In genomic region chr13:111933526-111934240, GRCm38 (mm10) we compare ENCODE assay signal across 14 mouse cellular contexts.
A peak's percentile ranks its signal among the peaks of the same experiment; 100 is the strongest.
DNase-seq lines count a peak whose midpoint lies in the region; ATAC-seq and TF ChIP-seq lines count a peak whose summit lies in the region.
"Had no signal": no experiment of that assay in that cellular context is flagged by ENCODE, and none has a peak within 500 bp of the region (broad histone marks: within the 10 kb centered on the region; RNA-seq: fewer than 3 reads in every experiment).

No protein-coding gene starts in this region.

- H3K4me3 ChIP-seq in spleen, adult 2 months (ENCODE audit: extremely low read depth, insufficient read depth, insufficient read length): no peak overlapping the region
- no peak overlapping the region for H3K4me3 ChIP-seq in brown adipose tissue, adult 24 weeks (ENCODE audit: insufficient read depth, low read depth, low read length)
- no peak overlapping the region for H3K4me3 ChIP-seq in kidney, embryonic 15.5 days (replicated peaks)
- no peak overlapping the region for H3K4me3 ChIP-seq in heart, embryonic 12.5 days
- H3K4me3 ChIP-seq in neural tube, embryonic 15.5 days (replicated peaks): no peak overlapping the region
- no peak overlapping the region for H3K4me3 ChIP-seq in midbrain, embryonic 15.5 days
- H3K4me3 ChIP-seq: embryonic facial prominence, embryonic 13.5 days; limb, embryonic 12.5 days; midbrain, embryonic 10.5 days had no signal

- TF ChIP-seq POLR2A in spleen, adult 2 months (IDR thresholded peaks at IDR 0.05; ENCODE audit: low read depth, low read length): no peak

- peak overlapping the region; percentile 16; the same call in 1 of the 2 replicates for H3K4me2 ChIP-seq in kidney, embryonic 15.5 days
- H3K4me2 ChIP-seq in heart, embryonic 12.5 days: no peak overlapping the region
- H3K4me2 ChIP-seq in neural tube, embryonic 15.5 days: no peak overlapping the region
- no peak overlapping the region for H3K4me2 ChIP-seq in midbrain, embryonic 15.5 days
- H3K4me2 ChIP-seq: embryonic facial prominence, embryonic 13.5 days; limb, embryonic 12.5 days had no signal

- H3K9ac ChIP-seq in kidney, embryonic 15.5 days: no peak overlapping the region
- H3K9ac ChIP-seq in heart, embryonic 12.5 days: no peak overlapping the region
- H3K9ac ChIP-seq in neural tube, embryonic 15.5 days (replicated peaks): no peak overlapping the region
- H3K9ac ChIP-seq in midbrain, embryonic 15.5 days: no peak overlapping the region
- H3K9ac ChIP-seq: embryonic facial prominence, embryonic 13.5 days; limb, embryonic 12.5 days had no signal

- no peaks in the 10 kb centered on the region for H3K9me3 ChIP-seq in kidney, embryonic 15.5 days (replicated peaks)
- H3K9me3 ChIP-seq in heart, embryonic 12.5 days (replicated peaks): no peaks in the 10 kb centered on the region
- no peaks in the 10 kb centered on the region for H3K9me3 ChIP-seq in neural tube, embryonic 15.5 days (replicated peaks)
- no peaks in the 10 kb centered on the region for H3K9me3 ChIP-seq in midbrain, embryonic 15.5 days
- H3K9me3 ChIP-seq: embryonic facial prominence, embryonic 13.5 days; limb, embryonic 12.5 days; midbrain, embryonic 10.5 days had no signal

- no peaks in the 10 kb centered on the region for H3K27me3 ChIP-seq in spleen, adult 2 months (ENCODE audit: control insufficient read depth, insufficient read depth, low read length)
- no peaks in the 10 kb centered on the region for H3K27me3 ChIP-seq in kidney, embryonic 15.5 days
- H3K27me3 ChIP-seq in heart, embryonic 12.5 days (replicated peaks): no peaks in the 10 kb centered on the region
- no peaks in the 10 kb centered on the region for H3K27me3 ChIP-seq in neural tube, embryonic 15.5 days (replicated peaks)
- no peaks in the 10 kb centered on the region for H3K27me3 ChIP-seq in midbrain, embryonic 15.5 days (replicated peaks)
- H3K27me3 ChIP-seq: embryonic facial prominence, embryonic 13.5 days; limb, embryonic 12.5 days had no signal

- no peak for ATAC-seq in kidney, embryonic 15.5 days (replicated peaks; ENCODE audit: low FRiP score)
- ATAC-seq in megakaryocyte, adult 5-6 weeks (ENCODE audit: poor library complexity, severe bottlenecking): peak; percentile 58
- ATAC-seq in heart, embryonic 12.5 days (ENCODE audit: insufficient number of reproducible peaks, low FRiP score): no peak
- ATAC-seq in neural tube, embryonic 15.5 days (ENCODE audit: low FRiP score): no peak
- no peak for ATAC-seq in midbrain, embryonic 15.5 days (replicated peaks)
- ATAC-seq: forebrain, embryonic 14.5 days had no signal

- no peaks in the 10 kb centered on the region for H3K36me3 ChIP-seq in spleen, adult 2 months (ENCODE audit: control insufficient read depth, insufficient read depth, low read length)
- H3K36me3 ChIP-seq in kidney, embryonic 15.5 days: no peaks in the 10 kb centered on the region
- no peaks in the 10 kb centered on the region for H3K36me3 ChIP-seq in heart, embryonic 12.5 days
- H3K36me3 ChIP-seq in neural tube, embryonic 15.5 days: no peaks in the 10 kb centered on the region
- no peaks in the 10 kb centered on the region for H3K36me3 ChIP-seq in midbrain, embryonic 15.5 days (replicated peaks)
- H3K36me3 ChIP-seq: embryonic facial prominence, embryonic 13.5 days; limb, embryonic 12.5 days; midbrain, embryonic 10.5 days had no signal

- TF ChIP-seq CTCF in spleen, adult 2 months (IDR thresholded peaks at IDR 0.05; ENCODE audit: extremely low read depth, insufficient read depth, insufficient read length, insufficient replicate concordance): no peak

- H3K4me1 ChIP-seq in spleen, adult 2 months (ENCODE audit: control insufficient read depth, insufficient read depth, insufficient read length): peaks cover 35% of the 10 kb centered on the region
- H3K4me1 ChIP-seq in brown adipose tissue, adult 24 weeks (ENCODE audit: control insufficient read depth, insufficient read depth, insufficient read length, low read length): peaks cover 5% of the 10 kb centered on the region
- peaks cover 26% of the 10 kb centered on the region for H3K4me1 ChIP-seq in kidney, embryonic 15.5 days
- H3K4me1 ChIP-seq in heart, embryonic 12.5 days (replicated peaks): peaks cover 18% of the 10 kb centered on the region
- peaks cover 6% of the 10 kb centered on the region; the same call in 1 of the 2 replicates for H3K4me1 ChIP-seq in neural tube, embryonic 15.5 days
- H3K4me1 ChIP-seq in midbrain, embryonic 15.5 days: peaks cover 5% of the 10 kb centered on the region

- no peak for DNase-seq in spleen, adult 2 months (ENCODE audit: low read depth in 1 of 2, low spot score in 2 of 2)
- DNase-seq in spleen, postnatal 4 days (ENCODE audit: low spot score in 2 of 2): no peak
- DNase-seq: cerebellum, postnatal 14 days; heart, postnatal 14 days had no signal

- 45% methylated on average over 8 of the region's 8 CpGs for WGBS in spleen, adult 2 months
- WGBS in kidney, embryonic 15.5 days: 51% methylated on average over 8 of the region's 8 CpGs
- 66% methylated on average over 8 of the region's 8 CpGs for WGBS in heart, embryonic 12.5 days
- 73% methylated on average over 8 of the region's 8 CpGs for WGBS in neural tube, embryonic 15.5 days
- 79% methylated on average over 8 of the region's 8 CpGs for WGBS in midbrain, embryonic 15.5 days

- peak overlapping the region; percentile 30; the same call in 1 of the 2 replicates for H3K27ac ChIP-seq in spleen, adult 2 months (ENCODE audit: insufficient read depth, low read length)
- H3K27ac ChIP-seq in brown adipose tissue, adult 24 weeks (replicated peaks; ENCODE audit: low read depth, low read length): peak overlapping the region; percentile 54; the same call in 1 of the 2 replicates
- H3K27ac ChIP-seq in kidney, embryonic 15.5 days: peak overlapping the region; percentile 56; the same call in 1 of the 2 replicates
- no peak overlapping the region for H3K27ac ChIP-seq in heart, embryonic 12.5 days (ENCODE audit: poor library complexity, severe bottlenecking)
- no peak overlapping the region for H3K27ac ChIP-seq in neural tube, embryonic 15.5 days (replicated peaks)
- H3K27ac ChIP-seq in midbrain, embryonic 15.5 days: no peak overlapping the region
- H3K27ac ChIP-seq: embryonic facial prominence, embryonic 13.5 days; limb, embryonic 12.5 days; midbrain, embryonic 10.5 days had no signal

Comparison
In these comparisons a context has a peak if more than half of its experiments do, and no peak if none do; other contexts are left out.
1. H3K27ac ChIP-seq: peak in spleen, adult 2 months (single experiment), brown adipose tissue, adult 24 weeks (single experiment) and kidney, embryonic 15.5 days (single experiment); none in heart, embryonic 12.5 days (single experiment), neural tube, embryonic 15.5 days (single experiment) and midbrain, embryonic 15.5 days (single experiment).